Comparison of ENCODE assay signal across 8 mouse cellular contexts in the genomic region with DNA sequence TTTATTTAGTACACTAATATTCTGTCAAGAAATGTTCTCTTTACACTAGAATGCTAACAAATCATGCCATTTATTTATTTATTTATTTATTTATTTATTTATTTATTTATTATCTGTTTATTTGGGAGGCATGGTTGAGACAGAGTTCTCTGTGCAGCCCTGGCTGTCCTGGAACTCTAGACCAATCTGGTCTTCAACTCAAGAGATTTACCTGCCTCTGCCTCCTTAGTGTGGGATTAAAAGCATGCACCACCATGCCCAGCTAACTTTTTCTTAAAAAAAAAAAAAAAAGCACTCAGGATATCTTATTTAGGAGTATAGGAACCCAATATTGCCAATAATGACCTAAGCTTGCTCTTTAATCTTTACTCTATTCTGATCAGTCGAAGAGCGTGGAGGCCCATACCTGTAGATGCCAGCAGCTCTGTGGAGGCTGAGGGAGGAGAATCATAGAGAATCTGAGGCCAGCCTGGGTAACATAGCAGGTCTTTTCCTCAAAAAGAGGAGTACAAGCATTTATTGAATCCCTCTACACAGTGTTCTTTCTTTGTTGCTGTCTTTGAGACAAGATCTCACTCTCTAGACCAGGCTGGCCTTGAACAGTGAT. TPM values are rescaled to one million over a fixed set of nuclear protein-coding genes. Genes with fewer than 3 reads are reported as not detected.
DNase-seq lines count a peak whose midpoint lies in the region; ATAC-seq and TF ChIP-seq lines count a peak whose summit lies in the region.

No protein-coding gene starts in this region.

- H3K36me3 ChIP-seq in forebrain, embryonic 16.5 days (ENCODE audit: control insufficient read depth, insufficient read depth): no peaks in the 10 kb centered on the region
- 0 out of 2 replicates have a peak, but pooled peaks cover 9% of the 10 kb centered on the region for H3K36me3 ChIP-seq in liver, postnatal 0 days (replicated peaks; ENCODE audit: insufficient read depth, low read length)

- no peak overlapping the region for H3K27ac ChIP-seq in forebrain, embryonic 16.5 days (ENCODE audit: low read length)
- H3K27ac ChIP-seq in liver, postnatal 0 days (ENCODE audit: low read depth): no peak overlapping the region

- ATAC-seq in CD4-positive, CD25-positive, alpha-beta regulatory T cell, adult 4 months: peak; percentile 27
- peak; percentile 5; the same call in 1 of the 2 replicates for ATAC-seq in forebrain, embryonic 16.5 days
- ATAC-seq in liver, postnatal 0 days: no peak

- TF ChIP-seq EP300 in liver, postnatal 0 days (IDR thresholded peaks at IDR 0.05; ENCODE audit: low read depth): no peak

- intact Hi-C loops in heart, postnatal 36 days (cut with DNase I): loop anchor here (5.0 to 10.0 kb wide), 5 partner anchors 265 to 982 kb away; partner anchors contain the start of genes Aadat, Gm10283, Hpf1 and Mfap3l

- 100% methylated on average over 2 of the region's 2 CpGs for WGBS in forebrain, embryonic 16.5 days
- 95% methylated on average over 2 of the region's 2 CpGs for WGBS in liver, postnatal 0 days (ENCODE audit: insufficient replicate concordance)

- H3K27me3 ChIP-seq in forebrain, embryonic 16.5 days (replicated peaks; ENCODE audit: control insufficient read depth, insufficient read depth, low read length): no peaks in the 10 kb centered on the region
- H3K27me3 ChIP-seq in liver, postnatal 0 days (ENCODE audit: insufficient read depth, low read length): no peaks in the 10 kb centered on the region

- no peak overlapping the region for H3K4me2 ChIP-seq in forebrain, embryonic 16.5 days (ENCODE audit: low read length)
- H3K4me2 ChIP-seq in liver, postnatal 0 days (ENCODE audit: low read depth, low read length): peak overlapping the region; percentile 82; the same call in 1 of the 2 replicates

- H3K9ac ChIP-seq in forebrain, embryonic 16.5 days (replicated peaks; ENCODE audit: low read depth, low read length): 0 out of 2 replicates have a peak overlapping the region, but pooled peaks have one; percentile 81
- H3K9ac ChIP-seq in liver, postnatal 0 days (replicated peaks): no peak overlapping the region

- no peaks in the 10 kb centered on the region for H3K9me3 ChIP-seq in forebrain, embryonic 16.5 days (ENCODE audit: control insufficient read depth, low read length)
- no peaks in the 10 kb centered on the region for H3K9me3 ChIP-seq in liver, postnatal 0 days (ENCODE audit: low read length)

- no peak overlapping the region for H3K4me3 ChIP-seq in forebrain, embryonic 16.5 days (replicated peaks; ENCODE audit: low read length)
- H3K4me3 ChIP-seq in liver, postnatal 0 days (ENCODE audit: low read depth, low read length): no peak overlapping the region; the same call in 1 of the 2 replicates

- TF ChIP-seq CTCF in liver, postnatal 0 days (IDR thresholded peaks at IDR 0.05; ENCODE audit: low read depth): no peak

- peaks cover 7% of the 10 kb centered on the region for H3K4me1 ChIP-seq in forebrain, embryonic 16.5 days (replicated peaks; ENCODE audit: control insufficient read depth, insufficient read depth, low read length)
- H3K4me1 ChIP-seq in liver, postnatal 0 days (ENCODE audit: insufficient read depth): peaks cover 4% of the 10 kb centered on the region

- DNase-seq in heart, adult 11 months: peak; percentile 60
- no peak for DNase-seq in heart, postnatal 36 days
- DNase-seq in liver, postnatal 0 days: no peak
- DNase-seq in retina, embryonic 14.5 days (ENCODE audit: low spot score): no peak
- DNase-seq in left cerebral cortex, adult 11 months (ENCODE audit: low spot score): no peak
- DNase-seq in gastrocnemius, postnatal 4 days (ENCODE audit: low spot score in 2 of 2): no peak

RNA-seq across cellular contexts. Expression of gene Cbr4, which starts 0.5 kb away (rescaled TPM):
- total RNA-seq in heart, postnatal 36 days (2021): 10 to 100 TPM; 78.4 to 82.9 TPM
- polyA plus RNA-seq in CD4-positive, CD25-positive, alpha-beta regulatory T cell, adult 4 months (2017; shearing (Covaris generic)): 10 to 100 TPM; 10.4 to 24.3 TPM
- 19.6 and 22.1 TPM in 2 replicates for polyA plus RNA-seq in forebrain, embryonic 16.5 days (2015; fragmentation: Nextera tagmentation; extraction: Ambion mirVana)
- polyA plus RNA-seq in liver, postnatal 0 days (2015; fragmentation: Nextera tagmentation; extraction: Ambion mirVana): 54.8 and 56.9 TPM in 2 replicates
- 10 to 100 TPM; 31.5 to 38.2 TPM for total RNA-seq in gastrocnemius, postnatal 4 days (2021)
